Mouse (Mus musculus) B cell, adult 67 days (primary cell): ENCODE data around the gene Micu1. TPM values are rescaled to one million over a fixed set of nuclear protein-coding genes. Genes with fewer than 3 reads are reported as not detected.

Experiments
- total RNA-seq, 2 experiments: library from RNA; stranded (reverse); gene quantifications; 4 replicates each; pipeline ENCODE4 v1.2.4; 2023

Gene Micu1
- total RNA-seq, result 10 to 100 TPM; 49.7 to 50.1 TPM

DNA sequence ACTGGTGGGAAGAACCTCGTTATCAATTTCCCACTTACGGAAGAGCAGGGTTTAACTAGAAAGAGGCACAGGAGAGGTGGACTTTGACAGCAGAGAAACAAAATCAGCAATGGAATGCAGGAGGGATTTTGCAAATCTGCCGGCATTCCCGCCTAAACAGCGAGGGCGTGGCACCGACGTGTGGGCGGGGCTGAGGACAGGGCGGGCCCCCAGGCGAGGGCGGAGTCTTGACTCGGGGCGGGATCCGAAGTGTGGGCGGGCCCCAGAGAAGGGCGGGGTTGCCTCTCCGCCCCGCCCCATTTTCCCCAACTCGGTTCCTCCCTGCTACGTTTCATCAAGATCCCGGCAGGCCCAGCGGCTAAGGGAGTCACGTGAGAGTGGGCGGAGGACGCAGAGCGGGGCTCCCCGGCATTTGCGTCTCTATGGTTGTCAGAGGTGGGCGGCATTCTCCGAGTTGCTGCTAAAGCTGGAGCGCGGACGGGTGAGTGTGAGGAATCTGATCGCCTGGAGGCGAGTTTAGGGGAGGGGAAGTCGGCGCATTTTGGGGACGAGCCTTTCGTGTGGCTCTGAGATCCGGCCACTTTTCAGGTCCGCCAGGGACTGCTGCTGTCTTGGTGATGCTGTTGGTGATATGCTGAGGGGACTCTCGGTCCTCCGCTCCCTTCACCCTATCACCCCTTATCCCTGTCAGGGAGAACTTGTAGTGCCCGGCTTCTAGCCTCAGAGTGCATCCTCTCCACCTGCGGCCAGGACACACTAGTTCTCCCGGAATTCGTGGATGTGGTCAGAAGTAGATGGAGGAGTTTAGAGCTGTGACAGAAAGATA, at the start of gene Micu1:
Micu1 (plus strand) TSS at position 271 of the 826 bp plus-strand sequence.

GRCm38 (mm10) chr10:59879255-59880028, 177.2 kb downstream of the Micu1 start, which contains the start of gene Dnajb12:
Dnajb12 (plus strand) TSS chr10:59879556.

Other genes with a start within 250 kb of the Micu1 start
- not detected for gene Gm10322, start 86.4 kb upstream of the Micu1 start, total RNA-seq
- 10 to 100 TPM; 19.9 to 21.9 TPM for gene Mcu, start 85.8 kb upstream of the Micu1 start, total RNA-seq
- gene Dnajb12, start 177.1 kb downstream of the Micu1 start, total RNA-seq, result 10 to 100 TPM; 43.6 to 44.9 TPM
- gene Ddit4, start 249.4 kb downstream of the Micu1 start, total RNA-seq, result 10 to 100 TPM; 26.4 to 27.9 TPM